Mouse (Mus musculus): ENCODE measurements around the gene Ubxn2a.
"Not testable (repeated sequence)": the region's sequence is repeated elsewhere in the genome, so short reads cannot be mapped to it uniquely, and the experiment has no call there.

Gene Ubxn2a

DNA sequence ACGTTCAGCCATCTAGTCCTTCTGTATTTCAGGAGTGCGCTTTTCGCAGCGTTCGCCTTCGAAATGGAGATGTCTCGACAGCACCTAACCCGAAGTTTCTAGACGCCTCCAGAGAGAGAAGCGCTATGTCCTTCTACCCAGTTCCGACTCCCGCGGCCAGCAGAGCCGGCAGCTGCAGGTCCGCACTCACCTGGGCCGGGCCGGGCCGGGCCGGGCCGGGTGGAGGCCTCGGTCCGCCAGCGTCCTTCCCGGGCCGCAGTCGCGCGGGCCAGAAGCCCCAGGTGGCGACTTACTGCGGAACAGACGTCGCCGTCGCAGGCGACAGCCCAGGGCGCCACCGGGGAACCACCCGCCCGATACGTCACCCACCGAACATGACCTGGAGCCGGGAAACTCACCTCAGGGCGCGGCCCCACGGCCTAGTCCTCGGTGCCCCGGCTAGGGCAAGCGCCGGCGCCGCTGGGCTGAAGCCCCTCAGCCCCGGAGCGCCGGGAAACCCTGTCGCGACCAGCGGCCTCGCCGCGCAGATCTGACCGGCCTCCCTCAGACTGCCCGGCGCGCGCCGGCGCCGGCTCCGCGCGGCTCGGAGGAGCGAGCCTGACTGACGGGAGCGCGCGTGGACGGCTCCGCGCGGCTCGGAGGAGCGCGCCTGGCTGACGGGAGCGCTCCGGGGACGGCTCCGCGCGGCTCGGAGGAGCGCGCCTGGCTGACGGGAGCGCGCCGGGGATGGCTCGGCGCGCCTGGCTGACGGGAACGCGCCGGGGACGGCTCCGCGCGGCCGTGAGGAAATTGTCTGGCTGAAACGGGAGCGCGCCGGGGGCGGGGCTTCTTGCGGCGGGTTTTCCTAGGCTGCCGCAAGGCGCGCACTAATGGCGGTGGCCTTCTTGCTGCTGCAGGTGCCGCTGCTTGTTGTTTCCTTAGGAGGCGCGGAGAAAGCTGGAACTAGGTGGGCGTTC, at the start of gene Ubxn2a:
Ubxn2a (minus strand) TSS at position 755 of the 956 bp plus-strand sequence.
- peak; percentile 88 for DNase-seq (ENCODE audit: low read depth)

DNA sequence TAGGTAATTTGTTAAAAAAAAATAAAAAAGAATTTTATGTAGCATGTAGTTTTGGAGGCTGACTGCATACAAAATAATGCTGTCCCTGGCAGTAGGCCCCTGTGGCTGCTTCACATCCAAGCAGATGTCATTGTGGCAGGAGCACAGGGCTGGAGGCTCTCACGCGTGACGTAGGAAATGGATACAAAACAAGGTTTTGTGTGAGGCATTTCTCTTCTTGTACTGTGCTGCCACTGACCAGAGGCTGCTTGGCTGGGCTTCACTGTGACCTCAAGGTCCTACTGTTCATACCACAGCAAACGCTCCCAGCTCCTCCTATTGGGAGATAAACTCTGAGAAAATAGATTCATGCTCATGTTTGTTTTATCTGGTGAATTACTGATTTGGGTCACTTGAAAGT, 45.7 kb upstream of the Ubxn2a start:
- no peak for DNase-seq (ENCODE audit: low read depth)

DNA sequence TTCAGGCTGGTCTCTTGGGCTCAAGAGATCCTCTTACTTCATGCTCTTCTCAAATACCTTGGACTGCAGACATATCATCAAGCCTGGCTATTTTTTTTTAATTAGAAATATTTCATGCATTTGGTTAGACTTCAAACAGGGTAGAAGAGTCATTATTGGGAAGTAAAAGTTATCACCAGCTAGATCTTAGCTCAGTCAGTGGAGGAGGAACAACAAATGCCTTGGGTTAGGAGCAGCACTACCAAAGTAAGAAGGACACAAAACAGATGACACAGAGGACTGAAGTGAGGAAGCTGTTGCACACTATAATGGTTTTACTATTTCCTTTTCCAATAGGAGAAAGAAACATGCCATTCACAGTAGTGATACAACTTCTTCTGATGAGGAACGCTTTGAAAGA, 44.8 kb upstream of the Ubxn2a start:
- peak; percentile 29 for DNase-seq (ENCODE audit: low read depth)

DNA sequence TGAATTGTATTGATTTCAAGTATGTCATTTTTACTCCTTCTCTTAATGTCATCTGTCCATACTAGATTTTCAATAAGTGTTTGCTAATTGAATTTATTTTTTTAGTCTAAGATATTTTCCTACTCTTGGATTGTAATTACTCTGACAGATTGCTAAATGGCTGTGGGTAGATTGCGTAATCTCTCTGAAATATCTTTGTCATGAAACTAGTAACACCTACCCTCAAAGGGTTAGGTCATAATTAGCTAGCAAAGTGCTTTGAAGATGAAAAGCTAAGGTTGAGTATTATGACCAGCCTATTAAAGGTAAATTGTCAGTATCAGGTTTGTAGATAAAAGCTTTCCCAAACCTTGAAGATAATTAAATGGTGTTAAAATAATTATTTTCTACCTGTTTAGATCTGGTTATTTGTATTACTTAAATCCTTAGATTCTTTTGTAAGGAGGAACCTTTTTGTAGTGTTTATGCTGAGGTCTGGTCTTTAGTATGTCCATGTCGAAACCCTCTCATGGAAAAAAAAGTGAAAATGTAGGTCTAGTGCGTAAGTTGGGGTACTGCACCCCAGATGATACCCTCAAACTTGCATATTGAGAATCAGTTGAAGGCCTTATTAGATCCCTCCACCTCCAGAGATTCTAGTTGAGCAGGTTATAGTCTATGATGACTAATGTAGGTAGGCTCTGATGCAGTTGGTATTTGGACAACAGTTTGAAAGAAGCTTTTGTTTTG, 23.5 kb upstream of the Ubxn2a start:
- DNase-seq (ENCODE audit: low read depth) = peak; percentile 85

DNA sequence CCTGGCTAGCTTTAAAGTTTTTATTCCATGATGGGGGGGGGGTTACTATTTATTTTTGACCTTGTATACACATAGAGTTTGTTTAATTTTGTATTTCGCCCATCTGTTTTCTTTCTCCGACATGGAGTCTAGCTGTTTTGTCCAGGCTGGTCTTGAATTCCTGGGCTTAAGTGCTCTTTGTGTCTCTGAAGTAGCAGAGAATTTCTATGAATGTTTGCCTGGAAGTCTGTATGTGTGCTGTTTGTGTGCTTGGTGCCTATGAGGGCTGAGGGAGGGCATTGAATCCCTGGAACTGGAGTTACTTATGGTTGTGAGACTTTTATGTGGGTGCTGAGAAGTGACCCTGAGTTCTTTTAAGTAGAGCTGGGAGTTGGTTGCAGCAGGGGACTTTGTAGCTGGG, 20.7 kb upstream of the Ubxn2a start:
- DNase-seq (ENCODE audit: low read depth) = no peak

DNA sequence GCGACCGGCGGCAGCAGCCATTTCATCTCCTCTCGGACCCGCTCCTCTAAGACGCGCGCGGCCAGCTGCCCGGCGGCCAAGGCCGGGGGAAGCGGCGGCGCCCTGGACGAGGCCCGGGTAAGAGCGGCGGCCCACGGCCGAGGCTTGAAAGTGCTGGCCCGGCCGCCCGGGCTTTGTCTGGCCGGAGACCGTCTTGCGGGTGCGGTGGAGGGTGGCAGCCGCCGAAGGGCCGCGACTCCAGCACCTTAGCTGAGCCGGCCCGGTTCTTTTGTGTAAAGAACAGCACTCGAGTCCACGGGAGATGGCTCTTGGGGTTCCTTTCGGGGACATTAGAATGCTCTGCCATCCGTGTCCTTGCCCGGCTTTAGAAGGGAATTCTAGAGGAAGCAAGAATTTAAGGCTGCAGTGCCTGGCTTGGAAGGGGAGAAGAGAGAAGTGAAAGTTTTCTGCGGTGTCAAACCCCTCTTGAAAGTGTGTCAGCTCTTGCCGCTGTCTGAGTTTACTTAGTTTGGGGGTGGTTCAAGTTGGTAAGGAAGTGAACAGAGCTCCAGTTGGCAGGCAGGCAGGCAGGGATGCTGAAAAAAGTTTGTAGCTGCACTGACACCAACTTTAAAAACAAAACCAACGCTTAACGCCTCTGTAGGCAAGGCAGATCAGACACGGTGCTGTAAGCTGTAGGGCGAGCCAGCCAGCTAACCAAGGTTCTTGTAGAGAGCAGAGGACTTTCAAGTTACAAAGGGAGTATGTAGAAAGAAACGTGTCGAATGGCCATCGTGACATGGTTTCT, 10.5 kb upstream of the Ubxn2a start:
- DNase-seq (ENCODE audit: low read depth) = peak; percentile 84

DNA sequence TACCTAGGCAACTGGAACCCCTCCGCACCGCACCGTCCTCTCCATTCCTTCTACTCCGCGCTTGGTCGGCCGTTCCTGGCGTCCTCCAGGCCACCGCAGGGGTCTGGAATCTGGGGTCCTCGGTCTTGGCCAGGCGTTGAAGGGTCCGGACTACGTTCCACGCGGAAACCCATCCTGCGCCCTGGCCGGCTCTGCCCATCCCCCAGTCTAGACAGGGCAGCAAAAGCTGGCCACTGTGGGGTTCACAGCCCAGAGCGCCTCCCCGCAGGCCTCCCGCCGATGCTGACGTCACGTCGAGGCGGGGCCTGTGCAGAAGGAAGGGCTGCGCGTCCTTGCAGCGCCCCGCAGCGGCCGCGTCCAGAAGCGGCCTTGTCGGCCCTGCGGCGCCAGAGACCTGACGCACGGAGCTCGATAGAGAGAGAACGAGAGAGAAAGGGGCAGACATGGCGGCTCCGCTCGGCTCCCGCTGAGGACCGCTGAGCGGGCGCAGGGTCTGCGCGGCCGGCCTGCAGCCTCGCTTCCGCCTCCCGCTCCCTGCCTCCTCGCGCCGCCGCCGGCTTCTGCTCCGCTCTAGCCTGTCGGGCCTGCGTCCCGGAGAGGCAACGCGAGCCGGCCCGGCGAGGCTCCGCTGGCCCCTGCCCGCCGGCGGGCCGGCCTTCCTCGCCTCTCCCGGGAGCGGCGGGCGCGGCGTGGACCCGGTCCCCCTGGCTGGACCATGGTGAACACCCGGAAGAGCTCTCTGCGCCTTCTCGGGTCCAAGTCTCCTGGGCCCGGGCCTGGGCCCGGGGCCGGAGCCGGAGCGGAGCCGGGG, 9.7 kb upstream of the Ubxn2a start, which contains the start of gene Atad2b:
Atad2b (plus strand) TSS at position 360 of the 811 bp plus-strand sequence.
- peak; percentile 94 for DNase-seq (ENCODE audit: low read depth)

DNA sequence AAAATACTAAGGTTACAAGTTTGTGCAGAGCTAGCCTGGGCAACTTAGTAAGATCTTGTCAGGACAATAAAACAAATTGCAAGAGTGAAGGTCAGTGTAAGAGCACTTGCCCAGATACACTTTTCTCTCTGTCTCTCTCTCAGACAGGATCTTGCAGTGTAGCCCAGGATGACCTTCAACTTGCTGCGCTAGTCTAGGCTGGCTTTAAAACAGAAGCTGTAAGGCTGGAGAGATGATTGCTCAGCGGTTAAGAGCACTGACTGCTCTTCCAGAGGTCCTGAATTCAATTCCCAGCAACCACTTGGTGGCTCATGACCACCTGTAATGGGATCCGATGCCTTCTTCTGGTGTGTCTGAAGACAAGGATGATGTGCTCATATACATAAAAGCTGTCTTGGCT, 7.4 kb upstream of the Ubxn2a start:
- DNase-seq (ENCODE audit: low read depth) = no peak

DNA sequence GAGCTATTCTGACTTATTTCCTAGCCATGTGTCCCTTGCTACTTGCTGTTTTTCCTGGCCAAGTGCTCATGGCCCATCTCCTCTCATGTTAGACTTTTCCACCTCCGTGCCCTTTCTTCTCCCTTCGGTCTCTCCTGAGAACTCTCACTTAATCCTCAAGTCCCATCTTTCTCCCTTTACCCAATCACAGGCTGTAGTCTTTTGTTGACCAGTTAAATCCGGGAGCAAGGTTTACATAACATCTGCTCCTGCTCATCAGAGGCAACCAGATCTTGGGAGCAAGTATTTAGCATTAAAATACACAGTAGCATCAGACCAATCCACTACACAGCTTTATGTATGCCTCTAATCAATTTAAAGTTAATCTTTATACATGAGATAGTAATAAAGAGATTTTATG, 6.9 kb upstream of the Ubxn2a start:
- DNase-seq (ENCODE audit: low read depth) = no peak

DNA sequence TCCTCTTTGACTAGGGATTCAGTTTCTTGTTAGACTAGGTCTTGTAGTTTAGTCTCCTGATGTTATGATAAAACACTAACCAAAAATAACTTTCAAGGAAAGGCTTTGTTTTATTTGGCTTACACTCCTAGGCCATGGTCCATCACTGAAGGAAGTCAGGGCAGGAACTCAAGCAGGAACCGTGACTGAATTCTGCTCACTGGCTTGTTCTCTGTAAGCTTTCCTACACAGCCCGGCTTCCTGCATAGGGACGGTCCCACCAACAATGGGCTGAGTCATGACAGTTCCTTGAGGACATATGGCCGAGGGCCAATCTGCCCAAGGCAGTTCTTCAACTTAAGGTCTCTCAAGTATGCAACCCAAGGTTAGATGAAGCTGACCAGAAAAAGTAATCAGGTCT, 4.2 kb upstream of the Ubxn2a start:
- peak; percentile 53 for DNase-seq (ENCODE audit: low read depth)

DNA sequence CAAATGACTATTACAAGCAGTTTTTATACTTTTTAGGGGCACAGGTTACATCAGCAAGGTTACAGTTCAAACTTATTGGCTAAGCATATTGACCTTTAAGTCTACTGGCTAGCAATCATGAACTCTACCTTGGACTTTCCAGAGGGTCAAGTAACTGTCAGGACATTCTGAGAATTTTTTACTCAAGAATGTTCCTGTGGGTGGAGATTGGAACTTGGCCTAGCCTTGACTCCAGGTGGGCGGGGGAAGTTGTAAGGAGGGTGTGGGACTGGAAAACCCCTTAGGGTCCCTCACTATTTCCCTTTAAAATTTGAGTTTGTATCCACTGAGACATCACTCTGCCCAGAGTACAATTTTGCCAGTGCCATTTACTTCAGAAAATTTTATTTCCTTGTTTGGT, 3.0 kb upstream of the Ubxn2a start:
- not testable (repeated sequence) for DNase-seq (ENCODE audit: low read depth)

DNA sequence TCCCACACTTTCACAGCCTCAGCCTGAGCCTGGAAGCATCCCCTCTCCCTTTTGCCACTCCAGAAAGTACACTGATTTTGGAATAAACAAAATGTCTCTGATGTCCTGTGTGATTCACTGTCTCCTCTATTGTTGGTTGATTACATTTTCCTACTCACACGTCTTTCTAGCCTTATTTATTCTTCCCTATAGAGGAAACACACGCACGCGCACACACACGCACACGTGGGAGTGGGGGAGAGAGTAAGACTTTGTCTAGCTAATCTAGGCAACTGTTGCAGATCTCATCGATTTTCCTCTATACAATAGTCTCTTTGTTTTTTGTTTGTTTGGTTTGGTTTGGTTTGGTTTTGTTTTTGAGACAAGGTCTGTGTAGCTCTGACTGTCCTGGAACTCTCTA, 886 bp upstream of the Ubxn2a start:
- DNase-seq (ENCODE audit: low read depth) = no peak

DNA sequence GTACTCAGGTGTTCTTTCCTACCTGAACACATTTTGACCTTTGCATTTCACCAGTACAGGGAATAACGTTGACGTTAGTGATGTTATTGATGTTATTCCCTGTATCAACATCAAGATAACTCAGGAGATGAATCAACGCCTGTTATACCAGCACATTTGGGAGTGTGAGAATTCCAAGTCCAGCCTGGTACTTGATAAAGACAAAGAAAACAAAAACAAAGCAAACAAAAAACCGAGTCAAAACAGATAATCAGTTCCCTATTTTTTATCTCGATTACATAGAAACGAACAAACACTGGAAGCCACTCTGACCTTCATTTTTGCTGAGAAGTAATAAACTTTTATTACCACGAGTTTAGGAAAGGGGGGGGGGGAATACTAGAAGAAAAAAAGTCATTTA, 1.0 kb downstream of the Ubxn2a start:
- DNase-seq (ENCODE audit: low read depth) = no peak

DNA sequence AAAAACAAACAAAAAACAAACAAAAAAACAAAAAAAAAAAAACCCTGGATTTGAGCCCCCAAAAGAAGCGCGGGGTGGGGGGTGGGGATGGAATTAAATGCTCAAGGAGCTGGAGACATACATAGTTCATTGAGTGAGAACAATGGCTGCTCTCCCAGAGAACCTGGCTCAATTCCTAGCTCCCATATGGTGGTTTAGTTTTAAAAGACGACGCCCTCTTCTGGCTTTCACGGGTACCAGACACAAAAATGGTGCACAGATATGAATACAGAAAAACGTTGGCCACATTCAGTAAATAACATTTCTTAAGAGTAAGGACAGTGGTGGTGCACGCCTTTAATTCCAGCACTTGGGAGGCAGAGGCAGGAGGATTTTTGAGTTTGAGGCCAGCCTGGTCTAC, 1.6 kb downstream of the Ubxn2a start:
- DNase-seq (ENCODE audit: low read depth) = peak; percentile 52

DNA sequence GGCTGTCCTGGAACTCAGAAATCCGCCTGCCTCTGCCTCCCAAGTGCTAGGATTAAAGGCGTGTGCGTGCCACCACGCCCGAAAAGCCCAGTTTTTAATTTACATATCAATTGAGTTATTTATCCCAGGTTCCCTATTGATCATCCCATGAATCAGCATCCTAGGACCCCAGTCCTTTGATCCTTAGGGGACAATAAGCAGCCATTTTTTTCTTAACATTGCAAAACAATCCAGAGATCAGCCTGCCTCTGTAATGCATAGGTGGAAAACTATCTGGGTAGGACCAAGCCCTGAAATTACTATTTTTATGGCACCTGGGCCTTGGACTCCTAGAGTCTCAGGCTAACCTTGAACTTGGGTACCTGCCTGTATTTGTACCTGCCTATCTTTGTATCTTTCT, 9.5 kb downstream of the Ubxn2a start:
- no peak for DNase-seq (ENCODE audit: low read depth)

DNA sequence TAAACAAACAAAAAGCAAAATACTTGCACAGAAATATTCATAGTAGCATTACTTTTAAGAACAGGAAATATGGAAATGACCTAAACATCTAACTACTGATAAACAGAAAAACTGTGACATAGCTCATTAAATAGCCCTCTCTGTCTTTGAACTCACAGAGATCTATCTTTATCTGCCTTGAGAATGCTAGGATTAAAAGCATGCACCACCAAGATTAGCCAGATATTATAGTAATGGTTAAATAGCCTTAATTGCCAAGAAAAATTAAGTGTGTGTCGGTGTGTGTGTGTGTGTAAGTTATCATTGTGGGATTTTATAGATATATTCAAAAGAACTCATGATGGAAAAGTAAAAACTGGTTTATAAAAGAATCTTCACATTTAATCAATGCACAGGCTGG, 17.6 kb downstream of the Ubxn2a start:
- DNase-seq (ENCODE audit: low read depth) = no peak

DNA sequence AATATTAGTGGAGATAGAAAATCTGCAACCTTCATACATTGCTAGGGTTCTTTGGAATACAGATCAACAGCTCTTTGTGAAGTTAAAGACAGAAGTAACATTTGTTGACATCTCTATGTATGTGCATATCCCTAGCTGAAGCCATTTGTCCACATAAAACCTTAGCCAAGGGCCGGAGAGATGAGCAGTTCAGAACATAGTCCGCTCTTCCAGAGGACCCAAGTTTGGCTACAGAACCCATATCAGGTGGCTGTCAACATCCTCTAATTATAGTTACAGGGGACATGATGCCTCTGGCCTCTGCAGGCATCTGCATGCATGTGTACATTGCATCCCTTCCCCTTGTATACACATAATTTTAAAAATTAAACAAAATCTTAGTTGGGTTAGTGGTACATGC, 18.3 kb downstream of the Ubxn2a start:
- DNase-seq (ENCODE audit: low read depth) = no peak

DNA sequence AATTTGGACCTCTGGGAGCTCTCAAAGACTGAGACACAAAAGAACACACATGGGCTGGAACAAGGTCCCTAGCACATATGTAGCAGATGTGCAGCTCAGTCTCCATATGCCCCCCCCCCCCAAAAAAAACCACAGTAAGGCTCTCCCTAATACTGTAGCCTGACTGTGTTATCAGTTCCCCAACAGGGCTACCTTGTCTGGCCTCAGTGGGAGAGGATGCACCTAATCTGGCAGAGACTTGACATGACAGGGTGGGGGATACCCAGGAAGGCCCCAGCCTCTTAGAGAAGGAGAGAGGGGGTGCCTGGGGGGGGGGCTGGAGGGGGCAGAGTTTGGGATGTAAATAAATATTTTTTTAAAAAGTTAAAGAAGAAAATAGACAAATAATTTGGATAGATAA, 18.8 kb downstream of the Ubxn2a start:
- no peak for DNase-seq (ENCODE audit: low read depth)

DNA sequence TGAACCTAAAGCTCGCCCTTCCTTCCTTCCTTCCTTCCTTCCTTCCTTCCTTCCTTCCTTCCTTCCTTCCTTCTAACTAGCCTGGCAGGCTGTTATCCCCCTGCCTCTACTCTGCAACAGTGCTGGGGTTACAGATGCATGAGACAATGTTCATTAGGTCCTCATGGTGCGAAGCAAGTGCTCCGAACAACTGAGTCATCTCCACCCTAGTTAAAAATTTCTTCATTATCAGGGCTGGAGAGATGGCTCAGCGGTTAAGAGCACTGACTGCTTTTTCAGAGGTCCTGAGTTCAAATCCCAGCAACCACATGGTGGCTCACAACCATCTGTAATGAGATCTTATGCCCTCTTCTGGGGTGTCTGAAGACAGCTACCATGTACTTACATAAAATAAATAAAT, 20.9 kb downstream of the Ubxn2a start:
- DNase-seq (ENCODE audit: low read depth) = not testable (repeated sequence)

DNA sequence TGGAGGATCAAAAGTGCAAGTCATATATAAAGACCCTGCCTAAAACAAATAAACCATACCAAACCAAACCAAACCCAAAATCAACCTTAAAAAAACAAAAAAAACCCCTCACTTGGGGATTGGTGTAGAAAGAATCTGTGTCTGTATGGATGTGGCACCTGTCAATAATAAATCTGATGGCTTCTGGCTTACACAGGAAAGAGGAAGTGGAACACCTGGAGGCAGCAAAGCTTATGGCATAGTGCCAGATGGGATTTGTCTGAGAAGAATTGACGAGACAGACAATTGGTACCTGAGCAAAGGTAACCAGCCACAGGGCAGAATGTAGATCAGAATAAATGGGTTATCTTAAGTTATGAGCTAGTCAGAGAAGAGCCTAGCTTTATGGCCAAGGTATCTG, 22.4 kb downstream of the Ubxn2a start:
- DNase-seq (ENCODE audit: low read depth) = no peak

DNA sequence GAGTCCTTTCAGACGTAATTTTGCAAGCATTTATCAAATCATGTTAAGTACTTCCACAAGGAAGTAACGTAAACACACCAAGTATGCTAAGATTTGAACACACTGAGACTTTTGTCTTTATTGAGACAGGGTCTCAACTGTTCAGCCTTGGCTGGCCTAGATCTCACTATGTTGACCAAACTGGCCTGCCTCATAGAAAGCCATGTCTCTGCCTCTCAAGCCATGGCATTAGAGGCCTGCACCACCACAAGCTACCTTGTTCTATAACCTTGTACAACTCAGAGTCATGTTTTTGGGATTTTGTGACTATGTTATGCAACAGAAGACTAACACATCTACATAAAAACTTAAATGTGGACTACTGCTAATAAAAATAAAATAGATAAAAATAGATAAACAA, 25.4 kb downstream of the Ubxn2a start:
- DNase-seq (ENCODE audit: low read depth) = no peak

DNA sequence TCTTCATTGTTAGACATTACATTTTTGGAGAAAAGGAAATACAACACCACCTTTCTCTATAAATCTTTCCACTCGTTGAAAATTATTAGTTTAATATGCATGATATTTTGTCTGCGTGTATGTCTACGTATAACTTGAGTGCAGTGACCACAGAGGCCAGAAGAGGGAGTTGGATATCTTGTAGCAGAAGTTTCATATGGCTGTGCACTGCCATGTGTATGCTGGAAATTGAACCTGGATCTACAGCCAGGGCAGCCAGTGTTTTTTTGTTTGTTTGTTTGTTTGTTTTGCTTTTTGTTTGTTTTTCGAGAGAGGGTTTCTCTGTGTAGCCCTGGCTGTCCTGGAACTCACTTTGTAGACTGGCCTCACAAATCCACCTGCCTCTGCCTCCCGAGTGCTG, 28.5 kb downstream of the Ubxn2a start:
- peak; percentile 38 for DNase-seq (ENCODE audit: low read depth)
